Mouse (Mus musculus) cortical plate, adult 2 months (tissue): ENCODE measurements around the gene St13.

Source experiments
- CTCF ChIP-seq: fragments of 200-500 bp; IDR thresholded peaks from 2 replicates; pipeline ENCODE4 v1.5.1; 2011; ENCODE audit warnings: mild to moderate bottlenecking, control low read depth, low read length; ENCODE audit not compliant: insufficient read depth; ENCODE audit errors: extremely low read depth
- POLR2A ChIP-seq: fragments of 200-500 bp; IDR thresholded peaks from 2 replicates; pipeline ENCODE4 v1.6.1; 2011; ENCODE audit warnings: mild to moderate bottlenecking, low read length, control low read depth; ENCODE audit not compliant: insufficient read depth; ENCODE audit errors: extremely low read depth

- TF ChIP-seq CTCF: no peak
- no peak for TF ChIP-seq POLR2A
Observed at GRCm38 (mm10) chr15:81324979-81325378, 74.9 kb downstream of the St13 start.
